Mouse (Mus musculus) lung, embryonic 14.5 days (tissue): ENCODE data around the gene Dcst2. TPM values are rescaled to one million over a fixed set of nuclear protein-coding genes. Genes with fewer than 3 reads are reported as not detected.

Experiments used
- ATAC-seq: fragments of 200-750 bp; cut with Nextera tagmentation; 2 replicates; pipeline ENCODE4 v1.8.0; 2017; ENCODE audit warnings: mild to moderate bottlenecking, moderate TSS enrichment, moderate library complexity; ENCODE audit not compliant: insufficient read depth
- DNase-seq: peaks from one replicate; pipeline ENCODE4 v3.0.0-alpha.2; 2015
- H3K27ac ChIP-seq: fragments of 300-500 bp; sonication (generic); 2 replicates; pipeline ENCODE4 v1.5.1; 2014; ENCODE audit warnings: low read depth, mild to moderate bottlenecking, moderate library complexity
- H3K27me3 ChIP-seq: fragments of 300-500 bp; sonication (generic); 2 replicates; pipeline ENCODE4 v1.6.1; 2014; ENCODE audit warnings: low read length, control low read depth; ENCODE audit not compliant: insufficient read depth
- H3K36me3 ChIP-seq: fragments of 300-500 bp; sonication (generic); 2 replicates; pipeline ENCODE4 v1.6.1; 2014; ENCODE audit warnings: control low read depth; ENCODE audit not compliant: insufficient read depth
- H3K4me1 ChIP-seq: fragments of 300-500 bp; sonication (generic); 2 replicates; pipeline ENCODE4 v1.6.1; 2014; ENCODE audit warnings: antibody characterized with exemption, control low read depth; ENCODE audit not compliant: insufficient read depth
- H3K4me2 ChIP-seq: fragments of 300-500 bp; sonication (generic); 2 replicates; pipeline ENCODE4 v1.6.1; 2014; ENCODE audit warnings: mild to moderate bottlenecking
- H3K4me3 ChIP-seq: fragments of 300-500 bp; sonication (generic); 2 replicates; pipeline ENCODE4 v1.5.1; 2014; ENCODE audit warnings: low read depth, low read length
- H3K9ac ChIP-seq: fragments of 300-500 bp; sonication (generic); 2 replicates; pipeline ENCODE4 v1.6.1; 2014
- H3K9me3 ChIP-seq: fragments of 300-500 bp; sonication (generic); 2 replicates; pipeline ENCODE4 v1.6.1; 2016; ENCODE audit warnings: low read depth, low read length, control low read depth
- CTCF ChIP-seq: IDR thresholded peaks from 2 replicates; pipeline ENCODE4 v1.5.1; 2016; ENCODE audit warnings: antibody characterized with exemption, low read depth
- WGBS: fragments of 180-500 bp; shearing (Covaris S2); extraction: QIAGEN DNeasy Blood & Tissue Kit; methylation state at CpG from one replicate; pipeline ENCODE4 v1.1.7; 2014; 5-methylcytosine and 5-hydroxymethylcytosine counted together
- polyA plus RNA-seq: library from polyadenylated mRNA; unstranded; fragments of >200 nt; fragmentation: Nextera tagmentation; extraction: Ambion mirVana; gene quantifications from 2 replicates; pipeline ENCODE4 v1.2.1, GENCODE M21; 2014

Gene Dcst2
- polyA plus RNA-seq, 1 experiment from 2014 or later, result 0.17 TPM

DNA sequence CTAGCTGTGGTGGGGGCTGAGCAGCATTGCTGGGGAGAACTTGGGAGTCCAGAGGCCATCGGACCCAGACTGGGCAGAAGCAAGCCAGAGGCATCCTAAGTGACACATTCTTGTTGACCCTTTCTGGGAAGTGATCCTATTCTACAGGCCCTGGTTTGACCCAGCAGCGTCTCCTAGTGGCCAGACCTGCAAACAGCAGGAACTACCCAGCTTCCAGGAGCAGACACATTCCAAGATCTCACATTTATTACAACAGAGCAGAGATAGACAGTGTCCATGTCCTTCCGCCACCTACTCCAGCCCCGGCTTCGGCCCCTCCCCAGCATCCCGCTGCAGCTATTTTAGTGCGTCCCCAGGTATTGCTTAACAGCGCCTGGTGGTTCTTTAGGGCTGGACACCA, 22.4 kb upstream of the Dcst2 start:
- peak; percentile 95 for TF ChIP-seq CTCF
- Histone ChIP-seq H3K4me3 (no peak overlapping the region), H3K36me3 (peaks cover 30% of the 10 kb centered on the region), H3K27ac (peak overlapping the region; percentile 91; the same call in 1 of the 2 replicates), H3K4me1 (0 out of 2 replicates have a peak, but pooled peaks cover 7% of the 10 kb centered on the region), H3K9me3 (no peaks in the 10 kb centered on the region), H3K27me3 (no peaks in the 10 kb centered on the region), H3K4me2 (peak overlapping the region; percentile 65), H3K9ac (no peak overlapping the region)
- 19% methylated on average over 8 of the region's 8 CpGs for WGBS
- DNase-seq (peak; percentile 88), ATAC-seq (no peak)

- no peak overlapping the region for H3K9ac ChIP-seq
- TF ChIP-seq CTCF, result peak; percentile 98
- 3% methylated on average over 11 of the region's 11 CpGs for WGBS
Measured at GRCm38 (mm10) chr3:89340465-89340864, 21.3 kb upstream of the Dcst2 start.

GRCm38 (mm10) chr3:89341794-89342193, 20.0 kb upstream of the Dcst2 start:
- Histone ChIP-seq H3K4me2 (no peak overlapping the region), H3K9me3 (no peaks in the 10 kb centered on the region), H3K36me3 (peaks cover 39% of the 10 kb centered on the region), H3K27me3 (no peaks in the 10 kb centered on the region), H3K4me1 (no peaks in the 10 kb centered on the region), H3K27ac (no peak overlapping the region), H3K4me3 (no peak overlapping the region), H3K9ac (no peak overlapping the region)
- ATAC-seq, result no peak
- no peak for TF ChIP-seq CTCF
- DNase-seq, result no peak
- WGBS, result 74% methylated on average over 4 of the region's 4 CpGs

More at GRCm38 (mm10) chr3:89340465-89340864, 21.3 kb upstream of the Dcst2 start:
- Histone ChIP-seq H3K4me1 (0 out of 2 replicates have a peak, but pooled peaks cover 7% of the 10 kb centered on the region), H3K36me3 (peaks cover 31% of the 10 kb centered on the region), H3K9me3 (no peaks in the 10 kb centered on the region), H3K4me2 (peak overlapping the region; percentile 62), H3K27ac (no peak overlapping the region), H3K4me3 (peak overlapping the region; percentile 22; the same call in 1 of the 2 replicates), H3K27me3 (no peaks in the 10 kb centered on the region)
- ATAC-seq (no peak), DNase-seq (peak; percentile 88)

DNA sequence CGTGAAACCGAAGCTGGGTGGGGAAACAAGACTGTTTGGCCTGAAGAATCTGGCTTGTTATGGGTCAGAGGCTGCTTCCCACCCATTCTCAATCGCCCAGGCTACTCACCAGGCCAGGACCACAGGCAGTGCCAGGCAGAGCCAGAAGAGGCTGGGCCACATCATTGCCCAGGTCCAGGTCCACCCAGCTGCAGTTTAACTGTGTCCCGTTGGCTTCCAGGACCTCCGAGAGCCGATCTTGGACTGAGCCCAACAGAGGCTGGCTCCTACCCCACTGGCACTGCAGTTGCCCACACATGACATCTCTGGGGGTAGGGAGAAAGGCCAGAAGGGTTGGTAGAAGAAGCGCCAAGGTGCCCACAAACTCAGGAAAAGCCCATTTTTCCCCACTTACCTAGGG, 18.5 kb upstream of the Dcst2 start:
- Histone ChIP-seq H3K27ac (no peak overlapping the region), H3K36me3 (peaks cover 39% of the 10 kb centered on the region), H3K27me3 (no peaks in the 10 kb centered on the region), H3K4me2 (no peak overlapping the region), H3K9me3 (no peaks in the 10 kb centered on the region), H3K4me3 (no peak overlapping the region), H3K4me1 (no peaks in the 10 kb centered on the region), H3K9ac (no peak overlapping the region)
- no peak for TF ChIP-seq CTCF
- ATAC-seq, result no peak
- WGBS, result 79% methylated on average over 7 of the region's 7 CpGs
- no peak for DNase-seq

- H3K36me3 ChIP-seq, result peaks cover 32% of the 10 kb centered on the region; the same call in 1 of the 2 replicates
- no peaks in the 10 kb centered on the region for H3K9me3 ChIP-seq
- no peaks in the 10 kb centered on the region for H3K27me3 ChIP-seq
- no peak overlapping the region for H3K4me3 ChIP-seq
- H3K4me1 ChIP-seq, result no peaks in the 10 kb centered on the region
- 77% methylated on average over 10 of the region's 10 CpGs for WGBS
- DNase-seq (no peak), ATAC-seq (no peak)
- H3K4me2 ChIP-seq, result no peak overlapping the region
- no peak for TF ChIP-seq CTCF
- H3K9ac ChIP-seq, result no peak overlapping the region
- no peak overlapping the region for H3K27ac ChIP-seq
Measured at GRCm38 (mm10) chr3:89346815-89347540, 14.8 kb upstream of the Dcst2 start.

- WGBS, result 48% methylated on average over 1 of the region's 1 CpGs
- no peaks in the 10 kb centered on the region for H3K27me3 ChIP-seq
- no peaks in the 10 kb centered on the region for H3K9me3 ChIP-seq
- no peak overlapping the region for H3K27ac ChIP-seq
- no peak for TF ChIP-seq CTCF
- H3K4me3 ChIP-seq, result no peak overlapping the region
- DNase-seq (peak; percentile 14), ATAC-seq (no peak)
- no peak overlapping the region for H3K9ac ChIP-seq
- H3K36me3 ChIP-seq, result peaks cover 28% of the 10 kb centered on the region; the same call in 1 of the 2 replicates
- no peaks in the 10 kb centered on the region for H3K4me1 ChIP-seq
- peak overlapping the region; percentile 99 for H3K4me2 ChIP-seq
Measured at GRCm38 (mm10) chr3:89347916-89348315, 13.9 kb upstream of the Dcst2 start.
